Mouse (Mus musculus): ENCODE results near the gene Polr2e. TPM values are rescaled to one million over a fixed set of nuclear protein-coding genes. Genes with fewer than 3 reads are reported as not detected.
"Not testable (repeated sequence)": the region's sequence is repeated elsewhere in the genome, so short reads cannot be mapped to it uniquely, and the experiment has no call there.

Polr2e gene
- polyA plus RNA-seq, 1 experiment: 199 TPM

GRCm38 (mm10) chr10:80044087-80044486 lies 4.5 kb upstream of the Polr2e start:
- 77% methylated on average over 4 of the region's 4 CpGs for WGBS
- Histone ChIP-seq H3K4me3 (replicated peaks; ENCODE audit: extremely low read depth, low read depth, low read length) (no peak overlapping the region), H3K4me1 (ENCODE audit: control insufficient read depth, insufficient read depth, low read length) (peaks cover 4% of the 10 kb centered on the region; the same call in 1 of the 2 replicates)
- no peak for DNase-seq
- no peak for TF ChIP-seq POLR2A (IDR thresholded peaks at IDR 0.05; ENCODE audit: borderline replicate concordance, extremely low read depth, low read depth, low read length)
- TF ChIP-seq CTCF (IDR thresholded peaks at IDR 0.05; ENCODE audit: insufficient read depth, low read length): no peak

GRCm38 (mm10) chr10:80041409-80042060 lies 1.9 kb upstream of the Polr2e start:
- not testable (repeated sequence) for H3K4me3 ChIP-seq (replicated peaks; ENCODE audit: extremely low read depth, low read depth, low read length); H3K4me1 ChIP-seq (ENCODE audit: control insufficient read depth, insufficient read depth, low read length); DNase-seq
- WGBS: 87% methylated on average over 8 of the region's 8 CpGs

GRCm38 (mm10) chr10:80036832-80037231 lies 2.8 kb downstream of the Polr2e start:
- 74% methylated on average over 13 of the region's 13 CpGs for WGBS
- H3K4me3 ChIP-seq (replicated peaks; ENCODE audit: extremely low read depth, low read depth, low read length): no peak overlapping the region
- peaks cover 36% of the 10 kb centered on the region for H3K4me1 ChIP-seq (ENCODE audit: control insufficient read depth, insufficient read depth, low read length)
- DNase-seq: no peak
- TF ChIP-seq CTCF (IDR thresholded peaks at IDR 0.05; ENCODE audit: insufficient read depth, low read length): no peak

GRCm38 (mm10) chr10:80035686-80036085 lies 3.9 kb downstream of the Polr2e start:
- WGBS: 60% methylated on average over 5 of the region's 5 CpGs
- Histone ChIP-seq H3K4me3 (replicated peaks; ENCODE audit: extremely low read depth, low read depth, low read length) (no peak overlapping the region), H3K4me1 (ENCODE audit: control insufficient read depth, insufficient read depth, low read length) (peaks cover 36% of the 10 kb centered on the region)
- DNase-seq: peak; percentile 46
- TF ChIP-seq CTCF (IDR thresholded peaks at IDR 0.05; ENCODE audit: insufficient read depth, low read length) (no peak), POLR2A (IDR thresholded peaks at IDR 0.05; ENCODE audit: borderline replicate concordance, extremely low read depth, low read depth, low read length) (0 out of 2 replicates have a peak, but pooled peaks have one; percentile 3)

- TF ChIP-seq CTCF (IDR thresholded peaks at IDR 0.05; ENCODE audit: insufficient read depth, low read length) (no peak), POLR2A (IDR thresholded peaks at IDR 0.05; ENCODE audit: borderline replicate concordance, extremely low read depth, low read depth, low read length) (no peak; the same call in 1 of the 2 replicates)
- no peak overlapping the region for H3K4me3 ChIP-seq (replicated peaks; ENCODE audit: extremely low read depth, low read depth, low read length)
- peaks cover 36% of the 10 kb centered on the region for H3K4me1 ChIP-seq (ENCODE audit: control insufficient read depth, insufficient read depth, low read length)
- WGBS: 57% methylated on average over 8 of the region's 8 CpGs
- no peak for DNase-seq
Observed at GRCm38 (mm10) chr10:80035148-80035547, 4.4 kb downstream of the Polr2e start.

- peak; percentile 61 for DNase-seq
- Histone ChIP-seq H3K4me3 (replicated peaks; ENCODE audit: extremely low read depth, low read depth, low read length) (no peak overlapping the region), H3K4me1 (ENCODE audit: control insufficient read depth, insufficient read depth, low read length) (peaks cover 35% of the 10 kb centered on the region)
- TF ChIP-seq POLR2A (IDR thresholded peaks at IDR 0.05; ENCODE audit: borderline replicate concordance, extremely low read depth, low read depth, low read length): 0 out of 2 replicates have a peak, but pooled peaks have one; percentile 9
- TF ChIP-seq CTCF (IDR thresholded peaks at IDR 0.05; ENCODE audit: insufficient read depth, low read length): peak; percentile 57; the same call in 1 of the 2 replicates
- 12% methylated on average over 9 of the region's 9 CpGs for WGBS
Observed at GRCm38 (mm10) chr10:80033511-80034391, 5.8 kb downstream of the Polr2e start.

- Histone ChIP-seq H3K4me1 (ENCODE audit: control insufficient read depth, insufficient read depth, low read length) (peaks cover 30% of the 10 kb centered on the region), H3K4me3 (replicated peaks; ENCODE audit: extremely low read depth, low read depth, low read length) (no peak overlapping the region)
- TF ChIP-seq POLR2A (IDR thresholded peaks at IDR 0.05; ENCODE audit: borderline replicate concordance, extremely low read depth, low read depth, low read length) (no peak), CTCF (IDR thresholded peaks at IDR 0.05; ENCODE audit: insufficient read depth, low read length) (no peak)
- DNase-seq: peak; percentile 62
- WGBS: 9% methylated on average over 5 of the region's 5 CpGs
Observed at GRCm38 (mm10) chr10:80032799-80033480, 6.7 kb downstream of the Polr2e start.

GRCm38 (mm10) chr10:80030736-80031135 lies 8.9 kb downstream of the Polr2e start:
- TF ChIP-seq CTCF (IDR thresholded peaks at IDR 0.05; ENCODE audit: insufficient read depth, low read length) (no peak), POLR2A (IDR thresholded peaks at IDR 0.05; ENCODE audit: borderline replicate concordance, extremely low read depth, low read depth, low read length) (no peak)
- 83% methylated on average over 17 of the region's 17 CpGs for WGBS
- H3K4me3 ChIP-seq (replicated peaks; ENCODE audit: extremely low read depth, low read depth, low read length): no peak overlapping the region
- DNase-seq: no peak
- peaks cover 31% of the 10 kb centered on the region for H3K4me1 ChIP-seq (ENCODE audit: control insufficient read depth, insufficient read depth, low read length)

- DNase-seq: no peak
- Histone ChIP-seq H3K4me3 (replicated peaks; ENCODE audit: extremely low read depth, low read depth, low read length) (no peak overlapping the region), H3K4me1 (ENCODE audit: control insufficient read depth, insufficient read depth, low read length) (peaks cover 29% of the 10 kb centered on the region)
- 87% methylated on average over 9 of the region's 9 CpGs for WGBS
- no peak for TF ChIP-seq POLR2A (IDR thresholded peaks at IDR 0.05; ENCODE audit: borderline replicate concordance, extremely low read depth, low read depth, low read length)
- no peak for TF ChIP-seq CTCF (IDR thresholded peaks at IDR 0.05; ENCODE audit: insufficient read depth, low read length)
Observed at GRCm38 (mm10) chr10:80030191-80030590, 9.4 kb downstream of the Polr2e start.
